Mouse (Mus musculus) cerebellum, adult 2 months (tissue): Measurements from ENCODE around the gene Slc1a5. TPM values are rescaled to one million over a fixed set of nuclear protein-coding genes. Genes with fewer than 3 reads are reported as not detected.

Experiments
- DNase-seq, 2 experiments: peaks; one replicate each; pipeline ENCODE4 v3.0.0; 2021
- H3K27ac ChIP-seq: fragments of 200-500 bp; 2 replicates; pipeline ENCODE4 v1.5.1; 2012; ENCODE audit warnings: low read length, control low read depth, inconsistent platforms; ENCODE audit not compliant: insufficient read depth
- H3K27me3 ChIP-seq: fragments of 200-500 bp; 2 replicates; pipeline ENCODE4 v1.6.1; 2012; ENCODE audit warnings: inconsistent platforms, mild to moderate bottlenecking, low read length, moderate library complexity; ENCODE audit not compliant: control insufficient read depth, insufficient read depth
- H3K4me1 ChIP-seq: fragments of 200-500 bp; 2 replicates; pipeline ENCODE4 v1.6.1; 2011; ENCODE audit warnings: low read length; ENCODE audit not compliant: control insufficient read depth, insufficient read depth
- H3K4me3 ChIP-seq: fragments of 200-500 bp; replicated peaks from 2 replicates; pipeline ENCODE3; 2011; ENCODE audit warnings: mild to moderate bottlenecking, low read depth, low read length, control low read depth; ENCODE audit not compliant: insufficient read depth
- CTCF ChIP-seq: fragments of 200-500 bp; IDR thresholded peaks from 2 replicates; pipeline ENCODE4 v1.5.1; 2011; ENCODE audit warnings: low read depth, mild to moderate bottlenecking, control low read depth, low read length, moderate library complexity, borderline replicate concordance; ENCODE audit not compliant: insufficient read depth
- POLR2A ChIP-seq: fragments of 200-500 bp; IDR thresholded peaks from 2 replicates; pipeline ENCODE4 v1.6.1; 2011; ENCODE audit warnings: low read length, control low read depth, borderline replicate concordance; ENCODE audit not compliant: insufficient read depth
- WGBS: fragments of 180-500 bp; shearing (Covaris S2); methylation state at CpG from one replicate; pipeline ENCODE4 v1.1.7; 2018; 5-methylcytosine and 5-hydroxymethylcytosine counted together
- polyA plus RNA-seq: library from polyadenylated mRNA; depleted of rRNA; stranded (reverse); fragments of >200 nt; gene quantifications from 2 replicates; pipeline ENCODE4 v1.2.3, GENCODE M21; 2012

Gene Slc1a5
- polyA plus RNA-seq, 1 experiment, result 4.0 TPM

DNA sequence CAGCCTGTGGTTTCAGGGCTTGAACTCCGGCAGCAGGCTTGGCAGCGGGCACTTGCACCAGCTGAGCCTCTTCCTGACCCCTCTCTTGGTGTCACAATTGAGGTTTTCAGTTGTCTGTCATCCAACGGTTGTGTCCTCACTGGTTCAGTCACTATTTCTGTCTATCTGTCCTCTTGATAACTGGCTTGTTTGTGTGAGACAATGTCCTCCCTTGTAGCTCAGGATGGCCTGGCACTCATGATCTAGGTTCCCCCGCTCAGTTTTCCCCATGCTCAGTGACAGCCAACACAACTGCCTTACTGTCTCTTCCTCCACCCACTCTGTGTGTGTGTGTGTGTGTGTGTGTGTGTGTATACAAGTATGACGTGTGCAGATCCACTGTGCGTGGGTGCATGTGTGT is 33.5 kb upstream of the Slc1a5 start:
- DNase-seq, result no peak
- Histone ChIP-seq H3K27ac (no peak overlapping the region), H3K27me3 (no peaks in the 10 kb centered on the region), H3K4me1 (no peaks in the 10 kb centered on the region; the same call in 1 of the 2 replicates), H3K4me3 (no peak overlapping the region)
- WGBS, result 68% methylated on average over 6 of the region's 6 CpGs
- TF ChIP-seq POLR2A (no peak), CTCF (no peak)

DNA sequence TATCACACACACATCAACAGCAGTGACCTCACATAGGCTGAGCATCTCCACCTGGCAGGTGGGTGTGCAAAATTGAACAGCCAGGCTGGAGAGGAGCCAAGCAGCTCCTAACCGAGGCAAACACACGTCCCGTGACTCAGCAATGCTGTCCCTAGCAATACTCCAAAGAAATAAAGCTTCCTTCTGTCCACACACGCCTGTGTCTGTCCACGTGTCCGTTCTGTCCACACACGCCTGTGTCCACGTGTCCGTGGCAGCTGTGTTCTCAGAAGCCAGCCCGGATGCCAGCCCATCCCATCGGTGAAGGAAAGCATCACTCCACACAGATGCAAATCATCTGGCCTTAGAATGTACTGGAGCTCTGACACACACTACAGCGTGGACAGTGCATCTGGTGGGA is 29.1 kb upstream of the Slc1a5 start:
- Histone ChIP-seq H3K27me3 (no peaks in the 10 kb centered on the region), H3K4me1 (no peaks in the 10 kb centered on the region; the same call in 1 of the 2 replicates), H3K4me3 (no peak overlapping the region), H3K27ac (no peak overlapping the region)
- DNase-seq, result no peak
- 71% methylated on average over 12 of the region's 12 CpGs for WGBS
- TF ChIP-seq POLR2A (no peak), CTCF (no peak)

DNA sequence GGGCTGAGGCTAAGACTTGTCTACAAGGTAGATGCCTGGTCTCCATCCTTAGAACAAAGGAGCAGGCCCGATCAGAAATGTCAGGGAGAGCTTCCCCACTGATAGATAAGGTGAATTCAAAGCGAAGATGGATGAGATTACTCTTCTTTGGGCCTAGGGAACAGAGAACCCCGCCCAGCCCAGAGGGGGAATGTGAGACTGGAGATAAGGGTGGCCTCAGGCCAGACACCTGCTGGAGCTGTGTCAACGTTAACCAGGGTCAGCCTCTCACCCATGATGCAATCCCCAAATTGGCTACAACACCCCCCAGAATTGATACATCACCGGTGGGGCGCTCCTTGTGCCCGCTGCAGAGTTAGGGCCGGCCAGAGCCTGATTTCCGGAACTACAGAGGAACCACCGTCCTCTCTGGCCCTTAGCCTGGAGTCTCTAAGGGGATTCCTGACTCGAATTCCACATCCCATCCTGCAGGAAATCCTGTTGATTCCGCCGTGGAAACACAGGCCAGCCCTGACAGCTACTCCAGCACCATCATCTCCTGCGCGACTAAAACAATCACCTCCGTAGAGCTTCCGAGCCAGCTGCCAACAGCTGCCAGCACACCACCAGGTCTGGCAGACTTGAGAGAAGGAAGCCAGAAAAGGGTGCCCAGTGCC is 25.6 kb upstream of the Slc1a5 start:
- WGBS, result 66% methylated on average over 17 of the region's 17 CpGs
- H3K27ac ChIP-seq, result no peak overlapping the region
- no peaks in the 10 kb centered on the region for H3K4me1 ChIP-seq
- TF ChIP-seq CTCF (no peak), POLR2A (no peak)
- DNase-seq, result no peak
- no peaks in the 10 kb centered on the region for H3K27me3 ChIP-seq
- H3K4me3 ChIP-seq, result no peak overlapping the region

DNA sequence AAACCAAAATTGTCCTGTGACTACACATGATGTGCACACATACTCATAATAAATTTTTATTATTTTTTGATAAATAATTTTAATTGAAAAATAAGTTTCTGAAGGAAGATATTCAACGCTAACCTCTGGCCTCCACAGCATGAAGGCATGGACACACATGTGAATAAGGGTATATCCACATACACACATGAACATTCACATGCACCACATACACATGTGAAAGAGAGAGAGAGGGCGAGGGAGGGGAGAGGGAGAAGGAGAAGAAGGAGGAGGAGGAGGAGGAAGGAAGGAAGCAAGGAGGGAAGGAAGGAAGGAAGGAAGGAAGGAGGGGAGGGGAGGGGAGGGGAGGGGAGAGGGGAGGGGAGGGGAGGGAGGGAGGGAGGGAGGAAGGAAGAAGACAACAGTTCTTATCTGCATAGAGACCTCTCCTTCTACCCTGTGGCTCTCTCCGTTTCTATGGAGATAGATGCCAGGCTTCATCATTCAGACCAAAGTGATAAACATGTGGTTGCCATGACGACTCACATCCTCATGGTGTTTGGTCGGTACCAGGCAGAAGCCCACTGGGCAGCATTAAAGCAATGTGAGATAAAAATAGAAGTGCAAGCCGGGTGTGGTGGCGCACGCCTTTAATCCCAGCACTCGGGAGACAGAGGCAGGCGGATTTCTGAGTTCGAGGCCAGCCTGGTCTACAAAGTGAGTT is 22.1 kb upstream of the Slc1a5 start:
- no peak for DNase-seq
- Histone ChIP-seq H3K27ac (no peak overlapping the region), H3K27me3 (no peaks in the 10 kb centered on the region), H3K4me3 (no peak overlapping the region), H3K4me1 (no peaks in the 10 kb centered on the region)
- WGBS, result 60% methylated on average over 11 of the region's 11 CpGs
- no peak for TF ChIP-seq CTCF
- no peak for TF ChIP-seq POLR2A

DNA sequence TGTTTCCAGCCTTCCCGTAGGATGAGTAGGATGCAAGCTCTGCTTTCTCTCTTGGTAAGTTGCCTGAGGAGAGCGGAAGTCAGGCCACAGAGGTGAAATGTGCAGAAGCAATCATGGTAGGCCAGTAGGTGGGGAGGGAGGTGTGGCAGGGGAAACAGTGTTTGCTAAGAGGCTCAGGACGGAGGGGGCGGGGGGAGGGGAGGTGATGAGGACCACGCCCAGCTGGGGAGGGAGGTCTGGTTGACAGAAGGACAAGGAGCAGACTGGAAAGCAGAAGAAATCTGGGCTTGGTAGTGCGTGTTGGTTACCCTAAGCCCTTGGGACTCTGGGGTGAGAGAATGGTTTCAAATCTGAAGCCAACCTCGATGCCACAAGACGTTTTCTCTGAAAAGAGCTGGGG is 20.8 kb upstream of the Slc1a5 start:
- H3K27ac ChIP-seq, result no peak overlapping the region
- TF ChIP-seq CTCF, result no peak
- no peak for TF ChIP-seq POLR2A
- no peak overlapping the region for H3K4me3 ChIP-seq
- H3K27me3 ChIP-seq, result no peaks in the 10 kb centered on the region
- no peak for DNase-seq
- H3K4me1 ChIP-seq, result no peaks in the 10 kb centered on the region
- WGBS, result 27% methylated on average over 8 of the region's 8 CpGs

DNA sequence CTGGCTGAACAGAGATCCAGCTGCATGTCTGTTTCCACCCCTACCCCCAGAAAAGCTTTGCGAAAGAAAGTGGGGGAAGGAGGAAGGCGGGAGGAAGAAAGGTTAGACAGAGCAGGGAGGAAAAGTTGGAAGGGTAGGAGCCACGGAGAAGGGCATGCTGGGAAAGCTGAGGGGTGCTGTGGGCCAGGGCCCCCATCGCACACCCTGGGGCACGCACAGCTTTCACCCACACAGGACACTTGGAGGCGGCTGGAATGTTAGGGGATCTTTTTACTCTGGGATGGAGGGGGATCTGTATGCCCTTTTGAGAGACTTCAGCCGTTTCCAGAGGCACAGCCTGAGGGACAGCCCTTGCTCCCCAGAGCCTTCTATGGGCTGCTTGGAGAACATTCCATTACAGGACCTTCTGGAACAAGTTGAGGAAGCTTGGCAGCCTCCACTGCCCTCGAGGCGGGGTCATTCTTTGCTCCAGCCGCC is 20.1 kb upstream of the Slc1a5 start:
- no peak overlapping the region for H3K4me3 ChIP-seq
- no peaks in the 10 kb centered on the region for H3K4me1 ChIP-seq
- H3K27ac ChIP-seq, result no peak overlapping the region
- 43% methylated on average over 10 of the region's 10 CpGs for WGBS
- H3K27me3 ChIP-seq, result no peaks in the 10 kb centered on the region
- DNase-seq, result no peak
- TF ChIP-seq POLR2A (no peak), CTCF (no peak)

DNA sequence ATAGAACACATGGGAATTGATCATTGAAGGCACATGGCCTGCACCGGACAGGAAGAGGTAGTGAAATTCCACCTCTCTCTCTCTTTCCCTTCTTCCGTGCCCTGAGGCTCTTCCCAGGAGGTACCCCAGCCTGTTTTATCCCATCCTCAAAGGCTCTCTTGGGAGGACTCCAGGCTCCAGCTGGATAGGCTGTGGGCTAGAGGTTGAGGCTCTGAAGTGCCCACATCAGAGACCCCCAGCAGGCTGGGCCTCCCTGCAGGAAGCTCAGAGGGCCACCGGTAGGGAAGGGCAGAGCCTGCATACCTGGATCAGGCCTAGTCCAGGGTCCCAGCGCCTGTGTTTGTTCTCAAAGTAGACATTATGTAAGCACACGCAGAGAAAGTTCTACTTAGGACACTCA is 19.5 kb upstream of the Slc1a5 start:
- Histone ChIP-seq H3K4me1 (no peaks in the 10 kb centered on the region), H3K4me3 (no peak overlapping the region), H3K27me3 (no peaks in the 10 kb centered on the region), H3K27ac (no peak overlapping the region)
- no peak for DNase-seq
- WGBS, result 57% methylated on average over 5 of the region's 5 CpGs
- no peak for TF ChIP-seq POLR2A
- no peak for TF ChIP-seq CTCF

DNA sequence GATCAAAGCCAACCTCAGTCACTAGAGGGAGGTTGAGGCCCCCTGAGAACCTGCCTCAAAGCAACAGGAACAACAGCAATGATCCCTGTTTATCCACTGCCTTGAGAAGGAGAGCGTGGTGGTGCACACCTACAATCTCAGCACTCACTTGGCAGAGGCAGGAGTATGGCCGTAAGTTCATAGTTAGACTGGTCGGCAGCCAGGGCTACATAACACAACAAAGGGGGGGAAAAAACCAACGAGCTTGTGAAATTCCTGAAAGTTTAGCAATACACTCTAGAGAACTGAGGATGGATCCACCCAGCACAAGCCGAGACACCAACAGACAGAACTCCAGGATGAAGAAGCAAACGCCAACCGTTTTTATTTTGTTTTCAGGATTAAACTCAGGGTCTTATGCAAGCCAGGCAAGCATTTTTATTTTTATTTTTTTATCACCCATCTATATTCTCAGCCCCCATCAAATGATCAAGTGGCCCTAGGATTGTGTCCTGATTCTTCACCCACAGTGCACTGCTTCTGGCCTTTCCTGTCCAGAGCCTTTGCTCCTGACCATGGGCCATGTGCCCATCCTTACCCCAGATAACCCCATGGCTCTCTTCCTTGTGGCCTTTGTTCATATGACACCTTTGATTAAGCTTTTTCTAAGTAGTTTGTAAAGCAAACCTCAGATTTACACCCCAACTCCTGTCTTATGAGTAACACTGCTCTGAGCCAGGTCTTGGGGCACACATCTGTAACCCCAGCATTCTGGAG is 17.5 kb upstream of the Slc1a5 start:
- Histone ChIP-seq H3K4me1 (no peaks in the 10 kb centered on the region), H3K27me3 (no peaks in the 10 kb centered on the region), H3K27ac (no peak overlapping the region), H3K4me3 (no peak overlapping the region)
- WGBS, result 85% methylated on average over 7 of the region's 7 CpGs
- no peak for DNase-seq
- TF ChIP-seq CTCF (no peak), POLR2A (no peak)
